Mouse (Mus musculus) forebrain, embryonic 14.5 days (tissue): ENCODE data around the gene C1ql4. TPM values are rescaled to one million over a fixed set of nuclear protein-coding genes. Genes with fewer than 3 reads are reported as not detected.
"Not testable (repeated sequence)": the region's sequence is repeated elsewhere in the genome, so short reads cannot be mapped to it uniquely, and the experiment has no call there.

Experiments used
- ATAC-seq: fragments of 200-750 bp; cut with Nextera tagmentation; 2 replicates; pipeline ENCODE4 v1.8.0; 2017; ENCODE audit warnings: mild to moderate bottlenecking, moderate library complexity
- DNase-seq: peaks from one replicate; pipeline ENCODE4 v3.0.0-alpha.2; 2015; ENCODE audit warnings: low spot score
- H3K27ac ChIP-seq: fragments of 300-500 bp; sonication (generic); 2 replicates; pipeline ENCODE4 v1.5.1; 2014; ENCODE audit warnings: low read depth, mild to moderate bottlenecking, control low read depth, low read length, moderate library complexity
- H3K27me3 ChIP-seq: fragments of 300-500 bp; sonication (generic); replicated peaks from 2 replicates; pipeline ENCODE4 v1.6.1; 2014; ENCODE audit warnings: low read length, control low read depth, mixed read lengths; ENCODE audit not compliant: control insufficient read depth, insufficient read depth
- H3K36me3 ChIP-seq: fragments of 300-500 bp; sonication (generic); 2 replicates; pipeline ENCODE4 v1.6.1; 2014; ENCODE audit warnings: low read length, control low read depth; ENCODE audit not compliant: control insufficient read depth, insufficient read depth
- H3K4me1 ChIP-seq: fragments of 300-500 bp; sonication (generic); 2 replicates; pipeline ENCODE4 v1.6.1; 2014; ENCODE audit warnings: antibody characterized with exemption, low read length, control low read depth; ENCODE audit not compliant: control insufficient read depth, insufficient read depth
- H3K4me2 ChIP-seq: fragments of 300-500 bp; sonication (generic); 2 replicates; pipeline ENCODE4 v1.6.1; 2014; ENCODE audit warnings: mild to moderate bottlenecking, control low read depth, low read length
- H3K4me3 ChIP-seq: fragments of 300-500 bp; sonication (generic); 2 replicates; pipeline ENCODE4 v1.5.1; 2014; ENCODE audit warnings: low read depth, low read length, control low read depth
- H3K9ac ChIP-seq: fragments of 300-500 bp; sonication (generic); 2 replicates; pipeline ENCODE4 v1.6.1; 2014; ENCODE audit warnings: mild to moderate bottlenecking, low read length, control low read depth, moderate library complexity
- H3K9me3 ChIP-seq: fragments of 300-500 bp; sonication (generic); replicated peaks from 2 replicates; pipeline ENCODE4 v1.6.1; 2016; ENCODE audit warnings: low read length, control low read depth, mixed read lengths; ENCODE audit not compliant: control insufficient read depth
- WGBS: fragments of 180-500 bp; shearing (Covaris S2); extraction: QIAGEN DNeasy Blood & Tissue Kit; methylation state at CpG from one replicate; pipeline ENCODE4 v1.1.7; 2014; 5-methylcytosine and 5-hydroxymethylcytosine counted together
- polyA plus RNA-seq: library from polyadenylated mRNA; unstranded; fragments of >200 nt; fragmentation: Nextera tagmentation; extraction: Ambion mirVana; gene quantifications from 2 replicates; pipeline ENCODE4 v1.2.1, GENCODE M21; 2014

The C1ql4 gene
- polyA plus RNA-seq, 1 experiment from 2014 or later = not detected

DNA sequence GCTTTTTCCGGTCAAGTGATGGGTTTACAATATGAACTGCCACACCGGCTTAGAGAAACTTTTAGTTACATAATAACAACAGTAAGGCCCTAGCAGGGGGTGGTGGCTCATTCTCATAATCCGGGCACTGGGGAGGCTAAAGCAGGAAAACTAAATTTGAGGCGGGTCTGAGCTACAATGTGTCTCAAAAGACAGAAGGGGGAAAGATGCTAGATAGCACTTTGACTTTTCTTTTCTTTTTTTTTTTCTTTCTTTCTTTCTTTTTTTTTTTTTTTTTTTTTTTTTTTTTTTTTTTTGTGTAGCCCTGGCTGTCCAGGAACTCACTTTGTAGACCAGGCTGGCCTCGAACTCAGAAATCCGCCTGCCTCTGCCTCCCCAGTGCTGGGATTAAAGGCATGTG, 41.9 kb downstream of the C1ql4 start:
- WGBS = 80% methylated on average over 6 of the region's 6 CpGs
- not testable (repeated sequence) for ATAC-seq

GRCm38 (mm10) chr15:99044854-99045253, 42.8 kb downstream of the C1ql4 start:
- H3K9me3 ChIP-seq = no peaks in the 10 kb centered on the region
- 19% methylated on average over 3 of the region's 3 CpGs for WGBS
- H3K36me3 ChIP-seq = no peaks in the 10 kb centered on the region
- no peak overlapping the region for H3K4me2 ChIP-seq
- no peak overlapping the region for H3K4me3 ChIP-seq
- H3K27ac ChIP-seq = no peak overlapping the region
- no peak for ATAC-seq
- peak; percentile 53 for DNase-seq
- no peaks in the 10 kb centered on the region for H3K27me3 ChIP-seq
- H3K4me1 ChIP-seq = peaks cover 4% of the 10 kb centered on the region
- no peak overlapping the region for H3K9ac ChIP-seq

More for the DNA sequence above, 41.9 kb downstream of the C1ql4 start:
- H3K36me3 ChIP-seq, H3K4me1 ChIP-seq, H3K4me3 ChIP-seq, H3K4me2 ChIP-seq, DNase-seq, H3K27me3 ChIP-seq, H3K27ac ChIP-seq, H3K9me3 ChIP-seq, H3K9ac ChIP-seq: not testable (repeated sequence)

DNA sequence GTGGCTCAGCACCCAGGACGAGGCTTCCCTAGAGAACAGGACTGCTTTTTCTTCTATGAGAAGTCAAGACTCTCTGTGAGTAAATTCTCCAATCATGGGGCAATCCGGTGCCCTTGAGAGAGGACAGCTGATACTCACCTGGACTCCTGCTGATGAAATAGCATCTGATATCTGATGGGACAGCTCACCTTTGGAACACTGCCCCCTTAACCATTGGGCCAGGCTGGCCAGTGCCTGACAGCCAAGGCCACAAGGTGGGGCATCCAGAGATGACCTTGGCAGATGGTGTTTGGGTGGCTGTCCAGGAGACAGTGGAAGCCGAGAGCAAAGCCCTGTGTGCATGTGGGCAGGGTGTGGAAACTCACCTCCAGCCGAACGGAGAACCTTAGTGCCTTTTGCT, 45.3 kb downstream of the C1ql4 start:
- no peaks in the 10 kb centered on the region for H3K9me3 ChIP-seq
- H3K4me1 ChIP-seq = peaks cover 4% of the 10 kb centered on the region
- no peak overlapping the region for H3K9ac ChIP-seq
- no peak overlapping the region for H3K27ac ChIP-seq
- no peak for ATAC-seq
- no peak overlapping the region for H3K4me3 ChIP-seq
- DNase-seq = no peak
- H3K27me3 ChIP-seq = no peaks in the 10 kb centered on the region
- H3K4me2 ChIP-seq = no peak overlapping the region
- WGBS = 93% methylated on average over 5 of the region's 5 CpGs
- 0 out of 2 replicates have a peak, but pooled peaks cover 3% of the 10 kb centered on the region for H3K36me3 ChIP-seq

DNA sequence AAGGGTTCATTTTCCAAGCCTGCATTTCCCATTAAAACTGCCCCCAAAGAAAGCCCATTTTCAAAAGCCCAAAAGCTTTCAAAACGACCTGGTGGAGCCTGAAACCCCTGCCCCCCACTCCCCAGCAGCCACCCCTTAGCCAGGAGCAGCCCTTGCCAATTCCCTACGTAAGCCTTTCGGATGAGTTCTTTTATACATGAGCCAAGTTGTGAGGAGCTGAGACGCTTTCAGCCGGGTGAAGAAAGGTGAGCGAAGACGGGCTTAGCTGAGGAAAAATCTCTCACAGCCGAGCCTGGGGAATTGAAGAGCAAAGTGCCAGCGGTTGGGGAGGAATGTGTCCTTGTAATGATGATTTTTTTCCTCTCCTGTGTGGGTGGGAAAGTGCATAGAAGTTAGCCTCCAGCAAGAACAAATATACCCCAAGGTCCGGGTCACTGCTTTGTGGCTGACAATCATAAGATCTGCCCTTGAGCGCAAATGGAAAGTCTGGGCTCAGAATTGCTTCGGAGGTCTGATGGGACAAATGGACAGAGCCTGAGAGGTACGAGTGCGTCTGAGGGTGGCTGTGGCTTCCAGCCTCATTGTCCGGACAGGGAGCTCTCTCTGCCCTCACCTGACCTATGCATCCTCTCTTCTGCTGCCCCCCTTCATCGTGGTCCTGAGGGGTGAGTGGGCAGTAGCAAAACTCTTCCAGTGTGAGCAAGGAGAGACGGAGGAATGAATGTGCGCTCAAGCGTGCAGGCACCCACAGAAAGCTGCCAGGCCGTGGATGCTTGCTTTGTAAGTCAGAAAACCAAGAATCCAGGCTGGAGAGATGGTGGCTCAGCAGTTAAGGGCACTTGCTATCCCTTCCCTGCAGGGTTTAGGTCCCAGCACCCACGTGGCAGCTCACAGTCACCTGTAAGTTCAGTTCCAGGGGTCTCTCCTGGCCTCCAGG, 46.4 kb downstream of the C1ql4 start:
- Histone ChIP-seq H3K4me3 (no peak overlapping the region), H3K9ac (peak overlapping the region; percentile 32; the same call in 1 of the 2 replicates)
- 26% methylated on average over 21 of the region's 21 CpGs for WGBS

GRCm38 (mm10) chr15:99039996-99040919, 47.4 kb downstream of the C1ql4 start:
- ATAC-seq = peak; percentile 10; the same call in 1 of the 2 replicates
- no peak for DNase-seq
- H3K4me1 ChIP-seq = peaks cover 4% of the 10 kb centered on the region
- WGBS = 70% methylated on average over 26 of the region's 26 CpGs
- H3K27me3 ChIP-seq = no peaks in the 10 kb centered on the region
- peaks cover 14% of the 10 kb centered on the region for H3K36me3 ChIP-seq
- H3K4me2 ChIP-seq = no peak overlapping the region
- H3K27ac ChIP-seq = 0 out of 2 replicates have a peak overlapping the region, but pooled peaks have one; percentile 53
- no peaks in the 10 kb centered on the region for H3K9me3 ChIP-seq
- no peak overlapping the region for H3K9ac ChIP-seq
- no peak overlapping the region for H3K4me3 ChIP-seq

More for the DNA sequence above, 46.4 kb downstream of the C1ql4 start:
- peak overlapping the region; percentile 21; the same call in 1 of the 2 replicates for H3K4me2 ChIP-seq
- peaks cover 9% of the 10 kb centered on the region; the same call in 1 of the 2 replicates for H3K36me3 ChIP-seq
- ATAC-seq (0 out of 2 replicates have a peak, but pooled peaks have one; percentile 50), DNase-seq (peak; percentile 72)
- peak overlapping the region; percentile 53; the same call in 1 of the 2 replicates for H3K27ac ChIP-seq
- no peaks in the 10 kb centered on the region for H3K9me3 ChIP-seq
- H3K4me1 ChIP-seq = peaks cover 4% of the 10 kb centered on the region
- no peaks in the 10 kb centered on the region for H3K27me3 ChIP-seq

DNA sequence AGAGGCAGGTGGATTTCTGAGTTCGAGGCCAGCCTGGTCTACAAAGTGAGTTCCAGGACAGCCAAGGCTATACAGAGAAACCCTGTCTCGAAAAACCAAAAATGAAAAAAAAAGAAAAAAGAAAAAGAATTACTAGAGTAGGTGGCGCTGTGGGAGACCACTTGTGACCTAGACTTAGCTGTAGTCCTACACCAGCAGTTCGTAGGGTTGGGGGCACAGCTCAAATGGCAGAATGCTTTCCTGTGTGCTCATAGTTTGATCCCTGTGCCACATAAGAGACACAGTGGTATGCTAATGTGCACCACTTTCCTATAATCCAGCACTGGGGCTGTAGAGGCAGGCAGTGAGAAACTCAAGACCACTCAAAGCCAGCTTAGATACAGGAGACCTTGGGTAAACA, 48.3 kb downstream of the C1ql4 start:
- Histone ChIP-seq H3K36me3 (peaks cover 18% of the 10 kb centered on the region), H3K4me1 (peaks cover 4% of the 10 kb centered on the region), H3K4me2 (no peak overlapping the region), H3K9me3 (no peaks in the 10 kb centered on the region), H3K27ac (no peak overlapping the region), H3K4me3 (no peak overlapping the region), H3K27me3 (no peaks in the 10 kb centered on the region), H3K9ac (no peak overlapping the region)
- ATAC-seq = no peak
- no peak for DNase-seq
- 69% methylated on average over 4 of the region's 4 CpGs for WGBS

DNA sequence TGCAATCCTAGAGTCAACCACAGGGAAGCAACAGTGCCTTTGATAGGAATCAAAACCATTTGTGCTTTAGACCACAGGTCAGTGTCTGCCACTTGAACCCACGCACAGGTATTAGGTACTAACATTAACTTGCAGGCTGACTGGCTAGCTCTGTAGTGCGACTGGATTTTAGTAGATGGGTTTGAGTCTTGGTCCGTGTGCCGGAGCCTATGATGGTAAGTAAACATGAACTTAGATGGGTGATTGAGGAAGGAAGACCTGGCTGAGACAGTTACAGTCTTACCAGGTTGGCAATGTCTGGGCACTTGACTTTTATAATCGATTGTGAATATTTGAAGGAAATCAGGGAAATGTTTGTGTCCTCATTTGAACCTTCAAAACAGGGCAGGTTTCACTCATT, 48.8 kb downstream of the C1ql4 start:
- Histone ChIP-seq H3K27ac (no peak overlapping the region), H3K9ac (no peak overlapping the region), H3K4me2 (no peak overlapping the region), H3K36me3 (peaks cover 18% of the 10 kb centered on the region), H3K27me3 (no peaks in the 10 kb centered on the region), H3K4me1 (peaks cover 4% of the 10 kb centered on the region), H3K4me3 (no peak overlapping the region), H3K9me3 (no peaks in the 10 kb centered on the region)
- no peak for DNase-seq
- no peak for ATAC-seq
- WGBS = 90% methylated on average over 5 of the region's 5 CpGs

- H3K27ac ChIP-seq = no peak overlapping the region
- no peak overlapping the region for H3K4me2 ChIP-seq
- WGBS = 92% methylated on average over 1 of the region's 1 CpGs
- peaks cover 4% of the 10 kb centered on the region for H3K4me1 ChIP-seq
- ATAC-seq (no peak), DNase-seq (no peak)
- no peak overlapping the region for H3K9ac ChIP-seq
- H3K27me3 ChIP-seq = no peaks in the 10 kb centered on the region
- peaks cover 18% of the 10 kb centered on the region for H3K36me3 ChIP-seq
- no peaks in the 10 kb centered on the region for H3K9me3 ChIP-seq
- H3K4me3 ChIP-seq = no peak overlapping the region
These were observed 49.6 kb downstream of the C1ql4 start for GRCm38 (mm10) chr15:99038025-99038424.
